Mouse (Mus musculus): ENCODE data around the gene Ttc28. TPM values are rescaled to one million over a fixed set of nuclear protein-coding genes. Genes with fewer than 3 reads are reported as not detected.
A peak's percentile ranks its signal among the peaks of the same experiment; 100 is the strongest.

Gene Ttc28
- polyA plus RNA-seq, 1 experiment from 2014 or later = 17.6 TPM

GRCm38 (mm10) chr5:110890561-110890960 is 11.0 kb downstream of the Ttc28 start:
- H3K4me2 ChIP-seq (replicated peaks) = no peak overlapping the region
- 91% methylated on average over 3 of the region's 3 CpGs for WGBS
- H3K27ac ChIP-seq = no peak overlapping the region
- no peaks in the 10 kb centered on the region for H3K27me3 ChIP-seq
- H3K9ac ChIP-seq = no peak overlapping the region
- H3K36me3 ChIP-seq = peaks cover 57% of the 10 kb centered on the region
- H3K4me1 ChIP-seq = no peaks in the 10 kb centered on the region
- no peak for ATAC-seq (ENCODE audit: low FRiP score, low read depth)
- no peaks in the 10 kb centered on the region for H3K9me3 ChIP-seq
- H3K4me3 ChIP-seq = no peak overlapping the region

GRCm38 (mm10) chr5:110897114-110897788 is 17.6 kb downstream of the Ttc28 start:
- ATAC-seq (ENCODE audit: low FRiP score, low read depth) = no peak
- H3K9ac ChIP-seq = no peak overlapping the region

GRCm38 (mm10) chr5:110898169-110898568 is 18.6 kb downstream of the Ttc28 start:
- Histone ChIP-seq H3K27me3 (no peaks in the 10 kb centered on the region), H3K27ac (no peak overlapping the region), H3K9ac (no peak overlapping the region), H3K4me3 (no peak overlapping the region), H3K4me1 (peaks cover 19% of the 10 kb centered on the region), H3K4me2 (replicated peaks) (no peak overlapping the region), H3K36me3 (peaks cover 46% of the 10 kb centered on the region), H3K9me3 (no peaks in the 10 kb centered on the region)
- peak; percentile 81 for ATAC-seq (ENCODE audit: low FRiP score, low read depth)
- 20% methylated on average over 7 of the region's 7 CpGs for WGBS

More at GRCm38 (mm10) chr5:110897114-110897788, 17.6 kb downstream of the Ttc28 start:
- 44% methylated on average over 7 of the region's 7 CpGs for WGBS
- peaks cover 19% of the 10 kb centered on the region for H3K4me1 ChIP-seq
- no peaks in the 10 kb centered on the region for H3K9me3 ChIP-seq
- no peak overlapping the region for H3K4me2 ChIP-seq (replicated peaks)
- H3K4me3 ChIP-seq = no peak overlapping the region
- no peak overlapping the region; the same call in none of the 2 replicates for H3K27ac ChIP-seq
- H3K36me3 ChIP-seq = peaks cover 53% of the 10 kb centered on the region
- no peaks in the 10 kb centered on the region for H3K27me3 ChIP-seq

GRCm38 (mm10) chr5:110898785-110899184 is 19.2 kb downstream of the Ttc28 start:
- Histone ChIP-seq H3K4me2 (replicated peaks) (no peak overlapping the region), H3K27me3 (no peaks in the 10 kb centered on the region), H3K36me3 (peaks cover 40% of the 10 kb centered on the region), H3K9me3 (no peaks in the 10 kb centered on the region), H3K27ac (no peak overlapping the region; the same call in 1 of the 2 replicates), H3K4me1 (peaks cover 19% of the 10 kb centered on the region), H3K9ac (no peak overlapping the region), H3K4me3 (no peak overlapping the region)
- ATAC-seq (ENCODE audit: low FRiP score, low read depth) = no peak
- WGBS = 61% methylated on average over 4 of the region's 4 CpGs

- peaks cover 19% of the 10 kb centered on the region for H3K4me1 ChIP-seq
- peaks cover 30% of the 10 kb centered on the region for H3K36me3 ChIP-seq
- no peaks in the 10 kb centered on the region for H3K27me3 ChIP-seq
- H3K27ac ChIP-seq = no peak overlapping the region
- no peak overlapping the region for H3K4me2 ChIP-seq (replicated peaks)
- H3K9me3 ChIP-seq = peaks cover under 1% of the 10 kb centered on the region
- no peak overlapping the region for H3K9ac ChIP-seq
- ATAC-seq (ENCODE audit: low FRiP score, low read depth) = no peak
- H3K4me3 ChIP-seq = no peak overlapping the region
Observed at GRCm38 (mm10) chr5:110900331-110900730, 20.7 kb downstream of the Ttc28 start.

GRCm38 (mm10) chr5:110906708-110907107 is 27.1 kb downstream of the Ttc28 start:
- ATAC-seq (ENCODE audit: low FRiP score, low read depth) = no peak
- H3K9ac ChIP-seq = no peak overlapping the region
- no peak overlapping the region for H3K4me2 ChIP-seq (replicated peaks)
- H3K27ac ChIP-seq = no peak overlapping the region
- WGBS = 100% methylated on average over 1 of the region's 1 CpGs
- no peak overlapping the region for H3K4me3 ChIP-seq
- H3K27me3 ChIP-seq = no peaks in the 10 kb centered on the region
- peaks cover 25% of the 10 kb centered on the region for H3K36me3 ChIP-seq
- peaks cover 4% of the 10 kb centered on the region for H3K9me3 ChIP-seq
- H3K4me1 ChIP-seq = peaks cover 4% of the 10 kb centered on the region; the same call in 1 of the 2 replicates

GRCm38 (mm10) chr5:110908879-110909278 is 29.3 kb downstream of the Ttc28 start:
- peaks cover 28% of the 10 kb centered on the region for H3K36me3 ChIP-seq
- H3K4me3 ChIP-seq = no peak overlapping the region
- peaks cover 8% of the 10 kb centered on the region; the same call in 1 of the 2 replicates for H3K4me1 ChIP-seq
- ATAC-seq (ENCODE audit: low FRiP score, low read depth) = no peak
- no peak overlapping the region for H3K4me2 ChIP-seq (replicated peaks)
- H3K9ac ChIP-seq = no peak overlapping the region
- no peak overlapping the region for H3K27ac ChIP-seq
- no peaks in the 10 kb centered on the region for H3K27me3 ChIP-seq
- H3K9me3 ChIP-seq = peaks cover 4% of the 10 kb centered on the region

GRCm38 (mm10) chr5:110909955-110910589 is 30.5 kb downstream of the Ttc28 start:
- Histone ChIP-seq H3K9me3 (peaks cover 4% of the 10 kb centered on the region), H3K27me3 (no peaks in the 10 kb centered on the region), H3K9ac (no peak overlapping the region), H3K4me3 (no peak overlapping the region), H3K4me2 (replicated peaks) (no peak overlapping the region), H3K27ac (no peak overlapping the region), H3K4me1 (peaks cover 8% of the 10 kb centered on the region; the same call in 1 of the 2 replicates), H3K36me3 (peaks cover 28% of the 10 kb centered on the region)
- ATAC-seq (ENCODE audit: low FRiP score, low read depth) = no peak
- 85% methylated on average over 4 of the region's 4 CpGs for WGBS

- 88% methylated on average over 11 of the region's 11 CpGs for WGBS
- Histone ChIP-seq H3K9me3 (no peaks in the 10 kb centered on the region), H3K9ac (no peak overlapping the region), H3K4me2 (replicated peaks) (no peak overlapping the region), H3K27ac (no peak overlapping the region), H3K36me3 (peaks cover 24% of the 10 kb centered on the region), H3K4me3 (no peak overlapping the region), H3K27me3 (no peaks in the 10 kb centered on the region), H3K4me1 (peaks cover 8% of the 10 kb centered on the region; the same call in 1 of the 2 replicates)
- no peak for ATAC-seq (ENCODE audit: low FRiP score, low read depth)
Observed at GRCm38 (mm10) chr5:110914859-110915258, 35.3 kb downstream of the Ttc28 start.

GRCm38 (mm10) chr5:110916241-110916640 is 36.6 kb downstream of the Ttc28 start:
- 82% methylated on average over 3 of the region's 3 CpGs for WGBS
- no peak for ATAC-seq (ENCODE audit: low FRiP score, low read depth)
- H3K9ac ChIP-seq = no peak overlapping the region
- H3K36me3 ChIP-seq = peaks cover 24% of the 10 kb centered on the region
- H3K4me3 ChIP-seq = no peak overlapping the region
- no peak overlapping the region for H3K4me2 ChIP-seq (replicated peaks)
- H3K4me1 ChIP-seq = peaks cover 8% of the 10 kb centered on the region; the same call in 1 of the 2 replicates
- H3K9me3 ChIP-seq = no peaks in the 10 kb centered on the region
- no peak overlapping the region for H3K27ac ChIP-seq
- H3K27me3 ChIP-seq = no peaks in the 10 kb centered on the region

- 59% methylated on average over 4 of the region's 4 CpGs for WGBS
- Histone ChIP-seq H3K36me3 (peaks cover 19% of the 10 kb centered on the region), H3K9me3 (no peaks in the 10 kb centered on the region), H3K27ac (no peak overlapping the region), H3K9ac (no peak overlapping the region), H3K4me2 (replicated peaks) (no peak overlapping the region), H3K4me1 (no peaks in the 10 kb centered on the region), H3K4me3 (no peak overlapping the region), H3K27me3 (no peaks in the 10 kb centered on the region)
- ATAC-seq (ENCODE audit: low FRiP score, low read depth) = no peak
Observed at GRCm38 (mm10) chr5:110919541-110919940, 39.9 kb downstream of the Ttc28 start.

GRCm38 (mm10) chr5:110923336-110923735 is 43.7 kb downstream of the Ttc28 start:
- Histone ChIP-seq H3K4me2 (replicated peaks) (no peak overlapping the region), H3K9ac (no peak overlapping the region), H3K4me3 (no peak overlapping the region), H3K27me3 (no peaks in the 10 kb centered on the region), H3K4me1 (peaks cover 11% of the 10 kb centered on the region; the same call in 1 of the 2 replicates), H3K27ac (no peak overlapping the region), H3K9me3 (no peaks in the 10 kb centered on the region), H3K36me3 (no peaks in the 10 kb centered on the region)
- no peak for ATAC-seq (ENCODE audit: low FRiP score, low read depth)
- 33% methylated on average over 1 of the region's 1 CpGs for WGBS

Measured in limb, embryonic 13.5 days (tissue).